Mouse (Mus musculus) cortical plate, adult 2 months (tissue): ENCODE data around the gene Lbp.

ENCODE experiments used
- CTCF ChIP-seq: fragments of 200-500 bp; IDR thresholded peaks from 2 replicates; pipeline ENCODE4 v1.5.1; 2011; ENCODE audit warnings: mild to moderate bottlenecking, control low read depth, low read length; ENCODE audit not compliant: insufficient read depth; ENCODE audit errors: extremely low read depth
- POLR2A ChIP-seq: fragments of 200-500 bp; IDR thresholded peaks from 2 replicates; pipeline ENCODE4 v1.6.1; 2011; ENCODE audit warnings: mild to moderate bottlenecking, low read length, control low read depth; ENCODE audit not compliant: insufficient read depth; ENCODE audit errors: extremely low read depth

DNA sequence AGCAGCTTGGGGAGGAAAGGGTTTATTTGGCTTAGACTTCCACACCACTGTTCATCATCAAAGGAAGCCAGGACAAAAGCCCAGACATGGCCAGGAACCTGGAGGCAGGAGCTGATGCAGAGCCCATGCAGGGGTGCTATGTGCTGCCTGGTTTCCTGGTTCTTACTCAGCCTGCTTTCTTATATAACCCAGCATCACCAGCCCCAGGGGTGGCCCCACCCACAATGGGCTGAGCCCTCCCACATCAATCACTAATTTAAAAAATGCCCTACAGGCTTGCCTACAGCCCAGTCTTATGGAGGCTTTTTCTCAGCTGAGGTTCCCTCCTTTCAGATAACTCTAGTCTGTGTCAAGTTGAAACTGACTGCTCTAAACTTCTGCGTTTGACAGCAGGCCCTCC is 71.5 kb downstream of the Lbp start:
- TF ChIP-seq CTCF (no peak), POLR2A (peak; percentile 89)
